In the genomic region with DNA sequence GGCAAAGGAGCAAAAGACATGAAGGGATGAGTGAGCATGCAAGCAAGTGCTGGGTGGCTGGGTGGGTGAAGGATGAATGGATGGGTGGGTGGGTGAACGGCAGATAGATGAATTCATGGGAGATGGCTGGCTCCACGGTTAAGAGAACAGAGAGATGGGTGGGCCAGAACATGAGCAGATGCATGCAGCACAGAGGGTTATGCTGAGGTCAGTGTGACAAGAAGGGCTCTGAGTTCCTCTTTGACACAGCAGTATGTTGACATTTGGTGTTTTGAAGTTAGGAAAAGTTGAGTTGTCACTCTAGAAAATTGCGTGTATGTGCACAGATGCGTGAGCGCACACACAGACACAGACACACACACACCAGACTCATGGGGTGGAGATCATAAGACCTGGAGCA, we compare ENCODE assay signal across 17 mouse cellular contexts.
"Had no signal": no experiment of that assay in that cellular context is flagged by ENCODE, and none has a peak within 500 bp of the region (broad histone marks: within the 10 kb centered on the region; RNA-seq: fewer than 3 reads in every experiment).

No protein-coding gene starts in this region.

- H3K27me3 ChIP-seq: intestine, embryonic 15.5 days; limb, embryonic 15.5 days; liver, embryonic 13.5 days; midbrain, embryonic 15.5 days; stomach, embryonic 15.5 days had no signal

- H3K4me2 ChIP-seq: intestine, embryonic 15.5 days; limb, embryonic 15.5 days; liver, embryonic 13.5 days; midbrain, embryonic 11.5 days; midbrain, embryonic 15.5 days; stomach, embryonic 15.5 days had no signal

- ATAC-seq: intestine, embryonic 15.5 days; midbrain, embryonic 15.5 days had no signal

- H3K9me3 ChIP-seq: intestine, embryonic 15.5 days; limb, embryonic 15.5 days; liver, embryonic 13.5 days; midbrain, embryonic 15.5 days; stomach, embryonic 15.5 days had no signal

- DNase-seq: kidney, adult 18-20 months; kidney, postnatal 10 days; kidney, postnatal 4 days; liver, embryonic 13.5 days; lung, adult 18-20 months; lung, postnatal 10 days; right cerebral cortex, adult 18-20 months; right cerebral cortex, postnatal 25 days; thymus, adult 2 months; thymus, postnatal 25 days had no signal

- H3K27ac ChIP-seq: intestine, embryonic 15.5 days; layer of hippocampus, adult 2 months; left cerebral cortex, adult 2 months; limb, embryonic 15.5 days; liver, embryonic 13.5 days; midbrain, embryonic 15.5 days; stomach, embryonic 15.5 days had no signal

- H3K4me3 ChIP-seq: intestine, embryonic 15.5 days; layer of hippocampus, adult 2 months; left cerebral cortex, adult 2 months; limb, embryonic 15.5 days; liver, embryonic 13.5 days; midbrain, embryonic 15.5 days; stomach, embryonic 15.5 days had no signal

- H3K9ac ChIP-seq: intestine, embryonic 15.5 days; limb, embryonic 15.5 days; liver, embryonic 13.5 days; midbrain, embryonic 15.5 days; stomach, embryonic 15.5 days had no signal

- H3K36me3 ChIP-seq: intestine, embryonic 15.5 days; limb, embryonic 15.5 days; liver, embryonic 13.5 days; midbrain, embryonic 15.5 days; stomach, embryonic 15.5 days had no signal
